Mouse (Mus musculus) embryonic facial prominence, embryonic 14.5 days (tissue): Measurements from ENCODE around the gene Dnm1. TPM values are rescaled to one million over a fixed set of nuclear protein-coding genes. Genes with fewer than 3 reads are reported as not detected.
A peak's percentile ranks its signal among the peaks of the same experiment; 100 is the strongest.

Source experiments
- ATAC-seq: fragments of 200-750 bp; cut with Nextera tagmentation; 2 replicates; pipeline ENCODE4 v1.8.0; 2017; ENCODE audit warnings: low read depth, moderate number of reproducible peaks, moderate TSS enrichment
- DNase-seq: peaks from one replicate; pipeline ENCODE4 v3.0.0-alpha.2; 2015; ENCODE audit warnings: low spot score
- H3K27ac ChIP-seq: fragments of 300-500 bp; sonication (generic); replicated peaks from 2 replicates; pipeline ENCODE4 v1.5.1; 2014; ENCODE audit warnings: low read depth, mild to moderate bottlenecking, low read length, moderate library complexity
- H3K27me3 ChIP-seq: fragments of 300-500 bp; sonication (generic); replicated peaks from 2 replicates; pipeline ENCODE4 v1.6.1; 2014; ENCODE audit warnings: low read length; ENCODE audit not compliant: control insufficient read depth, insufficient read depth
- H3K36me3 ChIP-seq: fragments of 300-500 bp; sonication (generic); 2 replicates; pipeline ENCODE4 v1.6.1; 2014; ENCODE audit warnings: low read length, mixed read lengths; ENCODE audit not compliant: control insufficient read depth, insufficient read depth
- H3K4me1 ChIP-seq: fragments of 300-500 bp; sonication (generic); 2 replicates; pipeline ENCODE4 v1.6.1; 2014; ENCODE audit warnings: antibody characterized with exemption, low read length; ENCODE audit not compliant: control insufficient read depth, insufficient read depth
- H3K4me2 ChIP-seq: fragments of 300-500 bp; sonication (generic); 2 replicates; pipeline ENCODE4 v1.6.1; 2014; ENCODE audit warnings: low read depth, mild to moderate bottlenecking, low read length, moderate library complexity, mixed read lengths
- H3K4me3 ChIP-seq: fragments of 300-500 bp; sonication (generic); 2 replicates; pipeline ENCODE4 v1.5.1; 2014; ENCODE audit warnings: low read depth, mild to moderate bottlenecking, low read length
- H3K9ac ChIP-seq: fragments of 300-500 bp; sonication (generic); 2 replicates; pipeline ENCODE4 v1.6.1; 2014; ENCODE audit warnings: low read depth, mild to moderate bottlenecking, low read length, moderate library complexity, mixed read lengths
- H3K9me3 ChIP-seq: fragments of 300-500 bp; sonication (generic); 2 replicates; pipeline ENCODE4 v1.6.1; 2016; ENCODE audit warnings: low read length; ENCODE audit not compliant: control insufficient read depth
- WGBS: fragments of 180-500 bp; shearing (Covaris S2); extraction: QIAGEN DNeasy Blood & Tissue Kit; methylation state at CpG from one replicate; pipeline ENCODE4 v1.1.7; 2014; 5-methylcytosine and 5-hydroxymethylcytosine counted together
- polyA plus RNA-seq: library from polyadenylated mRNA; unstranded; fragments of >200 nt; fragmentation: Nextera tagmentation; extraction: Ambion mirVana; gene quantifications from 2 replicates; pipeline ENCODE4 v1.2.1, GENCODE M21; 2014

Dnm1 gene
- polyA plus RNA-seq, 1 experiment from 2014 or later = 34.1 TPM

- ATAC-seq (no peak), DNase-seq (no peak)
- Histone ChIP-seq H3K4me1 (no peaks in the 10 kb centered on the region), H3K9ac (0 out of 2 replicates have a peak within 1 kb of the TSS, but pooled peaks have one; percentile 6), H3K27ac (no peak within 1 kb of the TSS), H3K4me3 (no peak within 1 kb of the TSS), H3K36me3 (no peaks in the 10 kb centered on the region), H3K9me3 (no peaks in the 10 kb centered on the region), H3K27me3 (no peaks in the 10 kb centered on the region), H3K4me2 (no peak within 1 kb of the TSS)
- 58% methylated on average over 5 of the region's 5 CpGs for WGBS
Measured at GRCm38 (mm10) chr2:32387706-32388490, 34.8 kb upstream of the Dnm1 start, which contains the start of gene Lcn2. Gene Lcn2 (minus strand): TSS chr2:32388252.

GRCm38 (mm10) chr2:32382689-32383088 is 29.6 kb upstream of the Dnm1 start:
- Histone ChIP-seq H3K9me3 (no peaks in the 10 kb centered on the region), H3K27ac (no peak overlapping the region), H3K36me3 (peaks cover 22% of the 10 kb centered on the region), H3K4me3 (no peak overlapping the region), H3K4me2 (no peak overlapping the region), H3K4me1 (no peaks in the 10 kb centered on the region), H3K9ac (no peak overlapping the region), H3K27me3 (no peaks in the 10 kb centered on the region)
- no peak for DNase-seq
- WGBS = 75% methylated on average over 2 of the region's 2 CpGs
- no peak for ATAC-seq

GRCm38 (mm10) chr2:32381775-32382223 is 28.7 kb upstream of the Dnm1 start, which contains the start of gene 1110008P14Rik:
Gene 1110008P14Rik (minus strand): TSS chr2:32381938.
- DNase-seq = peak; percentile 96
- ATAC-seq = peak; percentile 92
- Histone ChIP-seq H3K4me3 (peak within 1 kb of the TSS; percentile 69), H3K27ac (no peak within 1 kb of the TSS), H3K9me3 (no peaks in the 10 kb centered on the region), H3K27me3 (no peaks in the 10 kb centered on the region), H3K4me2 (peak within 1 kb of the TSS; percentile 98), H3K9ac (peak within 1 kb of the TSS; percentile 69), H3K36me3 (peaks cover 31% of the 10 kb centered on the region), H3K4me1 (no peaks in the 10 kb centered on the region)
- WGBS = 0% methylated on average over 26 of the region's 47 CpGs

- Histone ChIP-seq H3K4me1 (no peaks in the 10 kb centered on the region), H3K4me2 (peak overlapping the region; percentile 98), H3K9ac (peak overlapping the region; percentile 69), H3K9me3 (no peaks in the 10 kb centered on the region), H3K4me3 (peak overlapping the region; percentile 69), H3K27me3 (no peaks in the 10 kb centered on the region), H3K27ac (no peak overlapping the region), H3K36me3 (peaks cover 36% of the 10 kb centered on the region)
- 1% methylated on average over 23 of the region's 27 CpGs for WGBS
- peak; percentile 48 for ATAC-seq
- DNase-seq = peak; percentile 22
Measured at GRCm38 (mm10) chr2:32381141-32381774, 28.1 kb upstream of the Dnm1 start.

GRCm38 (mm10) chr2:32380001-32380500 is 26.9 kb upstream of the Dnm1 start:
- no peaks in the 10 kb centered on the region for H3K9me3 ChIP-seq
- DNase-seq (no peak), ATAC-seq (no peak)
- H3K4me3 ChIP-seq = no peak overlapping the region
- H3K36me3 ChIP-seq = peaks cover 48% of the 10 kb centered on the region
- no peak overlapping the region for H3K9ac ChIP-seq
- H3K4me1 ChIP-seq = no peaks in the 10 kb centered on the region
- no peak overlapping the region for H3K27ac ChIP-seq
- no peaks in the 10 kb centered on the region for H3K27me3 ChIP-seq
- WGBS = 92% methylated on average over 7 of the region's 7 CpGs
- no peak overlapping the region for H3K4me2 ChIP-seq

- Histone ChIP-seq H3K4me3 (no peak overlapping the region), H3K9ac (no peak overlapping the region), H3K4me2 (no peak overlapping the region), H3K4me1 (no peaks in the 10 kb centered on the region), H3K27ac (no peak overlapping the region), H3K27me3 (no peaks in the 10 kb centered on the region), H3K9me3 (no peaks in the 10 kb centered on the region), H3K36me3 (peaks cover 75% of the 10 kb centered on the region)
- 92% methylated on average over 8 of the region's 10 CpGs for WGBS
- DNase-seq (no peak), ATAC-seq (no peak)
Measured at GRCm38 (mm10) chr2:32376963-32377362, 23.8 kb upstream of the Dnm1 start.

GRCm38 (mm10) chr2:32375317-32375940 is 22.3 kb upstream of the Dnm1 start:
- ATAC-seq (peak; percentile 17; the same call in 1 of the 2 replicates), DNase-seq (no peak)
- H3K9me3 ChIP-seq = no peaks in the 10 kb centered on the region
- peaks cover 90% of the 10 kb centered on the region for H3K36me3 ChIP-seq
- WGBS = 93% methylated on average over 13 of the region's 13 CpGs
- no peak overlapping the region for H3K4me3 ChIP-seq
- no peaks in the 10 kb centered on the region for H3K4me1 ChIP-seq
- no peak overlapping the region for H3K9ac ChIP-seq
- no peak overlapping the region for H3K4me2 ChIP-seq
- H3K27me3 ChIP-seq = no peaks in the 10 kb centered on the region
- H3K27ac ChIP-seq = no peak overlapping the region

GRCm38 (mm10) chr2:32374191-32374590 is 21.1 kb upstream of the Dnm1 start:
- no peaks in the 10 kb centered on the region for H3K9me3 ChIP-seq
- no peak overlapping the region for H3K4me2 ChIP-seq
- no peaks in the 10 kb centered on the region for H3K27me3 ChIP-seq
- no peak for DNase-seq
- no peak for ATAC-seq
- H3K27ac ChIP-seq = no peak overlapping the region
- H3K4me3 ChIP-seq = no peak overlapping the region
- no peaks in the 10 kb centered on the region for H3K4me1 ChIP-seq
- H3K36me3 ChIP-seq = peaks cover 95% of the 10 kb centered on the region
- H3K9ac ChIP-seq = no peak overlapping the region
- WGBS = 77% methylated on average over 10 of the region's 10 CpGs
